In the genomic region with DNA sequence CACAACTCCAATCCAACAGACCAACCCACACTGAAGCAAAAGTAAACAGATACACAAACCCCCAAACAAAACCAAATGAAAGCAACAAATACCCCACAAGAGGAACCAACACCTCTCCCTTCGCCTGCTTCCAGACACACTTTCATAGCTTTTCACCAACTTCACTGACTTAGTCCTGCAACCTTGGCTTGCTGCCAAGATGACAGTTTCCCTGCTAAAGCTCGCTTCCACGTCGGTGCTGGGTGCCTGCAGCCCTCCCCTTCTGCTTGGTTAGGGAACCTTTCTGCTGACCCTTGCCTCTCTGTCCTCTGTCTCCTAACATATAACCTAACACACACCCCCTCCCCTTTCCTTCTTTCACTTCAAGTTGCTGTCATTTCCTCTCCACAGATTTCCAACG, we compare ENCODE assay signal across 8 mouse cellular contexts. TPM values are rescaled to one million over a fixed set of nuclear protein-coding genes. Genes with fewer than 3 reads are reported as not detected.
DNase-seq lines count a peak whose midpoint lies in the region; ATAC-seq and TF ChIP-seq lines count a peak whose summit lies in the region.

No protein-coding gene starts in this region.

- peak in 1 of 2 experiments; percentile 18 for DNase-seq in heart, adult 2 months
- DNase-seq in heart, postnatal 25 days (ENCODE audit: low spot score) = no peak
- DNase-seq in ES-CJ7 (ENCODE audit: low read depth, low spot score) = peak; percentile 14
- DNase-seq in cerebellum, postnatal 14 days = peak; percentile 24 to 42
- peak; percentile 15 to 34 for DNase-seq in heart, postnatal 10 days
- no peak for DNase-seq in limb, embryonic 11.5 days (ENCODE audit: low spot score)
- no peak for DNase-seq in embryo, embryonic 10 days (ENCODE audit: low spot score)

- H3K4me3 ChIP-seq in heart, adult 2 months = peak overlapping the region; percentile 98
- peak overlapping the region; percentile 95; the same call in 1 of the 2 replicates for H3K4me3 ChIP-seq in limb, embryonic 11.5 days (ENCODE audit: low read depth, low read length)
- peak overlapping the region; percentile 99 for H3K4me3 ChIP-seq in midbrain, embryonic 13.5 days (replicated peaks)

- intact Hi-C loops in heart, adult 2 months (cut with DNase I) = no loop called here
- intact Hi-C loops in heart, postnatal 25 days (cut with DNase I) = loop anchor here (5.0 kb wide), 1 partner anchor 135 kb away; a partner anchor contains a TSS
- intact Hi-C loops in heart, postnatal 10 days (cut with DNase I) = loop anchor here (5.0 kb wide), 1 partner anchor 135 kb away; a partner anchor contains a TSS

- H3K79me2 ChIP-seq in heart, adult 2 months (replicated peaks; ENCODE audit: control insufficient read depth, insufficient read depth, low read length) = no peaks in the 10 kb centered on the region

- H3K9ac ChIP-seq in heart, adult 2 months (ENCODE audit: low read depth, low read length) = no peak overlapping the region
- no peak overlapping the region for H3K9ac ChIP-seq in limb, embryonic 11.5 days (ENCODE audit: low read length)
- peak overlapping the region; percentile 96 for H3K9ac ChIP-seq in midbrain, embryonic 13.5 days (replicated peaks)

- 4% methylated on average over 5 of the region's 5 CpGs for WGBS in heart, adult 2 months
- 45% methylated on average over 5 of the region's 5 CpGs for WGBS in limb, embryonic 11.5 days
- WGBS in midbrain, embryonic 13.5 days = 52% methylated on average over 5 of the region's 5 CpGs

- no peak for TF ChIP-seq POLR2A in heart, adult 2 months (IDR thresholded peaks at IDR 0.05; ENCODE audit: insufficient read depth, low read depth, low read length)

- ATAC-seq in limb, embryonic 11.5 days (ENCODE audit: insufficient number of reproducible peaks, low FRiP score, low TSS enrichment, low read depth) = no peak
- ATAC-seq in midbrain, embryonic 13.5 days = no peak

- peaks cover 3% of the 10 kb centered on the region for H3K36me3 ChIP-seq in heart, adult 2 months (ENCODE audit: control insufficient read depth, insufficient read depth, low read length)
- no peaks in the 10 kb centered on the region for H3K36me3 ChIP-seq in limb, embryonic 11.5 days (ENCODE audit: control insufficient read depth, insufficient read depth, low read length)
- peaks cover 4% of the 10 kb centered on the region for H3K36me3 ChIP-seq in midbrain, embryonic 13.5 days

- no peak overlapping the region for H3K27ac ChIP-seq in heart, adult 2 months
- no peak overlapping the region for H3K27ac ChIP-seq in limb, embryonic 11.5 days (replicated peaks; ENCODE audit: low read depth, low read length)
- no peak overlapping the region for H3K27ac ChIP-seq in midbrain, embryonic 13.5 days

- H3K4me2 ChIP-seq in limb, embryonic 11.5 days (ENCODE audit: low read depth, severe bottlenecking) = peak overlapping the region; percentile 69
- peak overlapping the region; percentile 94 for H3K4me2 ChIP-seq in midbrain, embryonic 13.5 days (replicated peaks)

- no peak for TF ChIP-seq EP300 in heart, adult 2 months (IDR thresholded peaks at IDR 0.05; ENCODE audit: insufficient read depth, low read depth, low read length)

- no peaks in the 10 kb centered on the region for H3K27me3 ChIP-seq in heart, adult 2 months (ENCODE audit: control insufficient read depth, insufficient read depth, low read length)
- no peaks in the 10 kb centered on the region for H3K27me3 ChIP-seq in limb, embryonic 11.5 days (ENCODE audit: control insufficient read depth, insufficient read depth, low read length)
- no peaks in the 10 kb centered on the region for H3K27me3 ChIP-seq in midbrain, embryonic 13.5 days

- TF ChIP-seq CTCF in heart, adult 2 months (IDR thresholded peaks at IDR 0.05) = no peak

- H3K9me3 ChIP-seq in limb, embryonic 11.5 days (ENCODE audit: control insufficient read depth, low read length) = no peaks in the 10 kb centered on the region
- no peaks in the 10 kb centered on the region for H3K9me3 ChIP-seq in midbrain, embryonic 13.5 days

- H3K4me1 ChIP-seq in heart, adult 2 months (ENCODE audit: control insufficient read depth, insufficient read depth, low read length) = no peaks in the 10 kb centered on the region; the same call in 1 of the 2 replicates
- H3K4me1 ChIP-seq in limb, embryonic 11.5 days (ENCODE audit: control insufficient read depth, insufficient read depth, low read length) = peaks cover 7% of the 10 kb centered on the region; the same call in 1 of the 2 replicates
- H3K4me1 ChIP-seq in midbrain, embryonic 13.5 days (replicated peaks) = peaks cover 24% of the 10 kb centered on the region

RNA-seq across cellular contexts. Expression of a gene that starts 1.4 kb away (rescaled TPM):
- total RNA-seq in heart, adult 2 months (2021) = 10 to 100 TPM; 17.8 to 18.8 TPM
- polyA plus RNA-seq in heart, adult 2 months (2012; rRNA removed) = 2.8 and 4.9 TPM in 2 replicates
- 10 to 100 TPM; 17.4 to 18.1 TPM for total RNA-seq in heart, postnatal 25 days (2021)
- total RNA-seq in heart, postnatal 10 days (2021) = 10 to 100 TPM; 16.7 to 19.6 TPM
- polyA plus RNA-seq in limb, embryonic 11.5 days (2014; fragmentation: Nextera tagmentation; extraction: Ambion mirVana) = 24.2 and 26.4 TPM in 2 replicates
- polyA plus RNA-seq in midbrain, embryonic 13.5 days (2015; fragmentation: Nextera tagmentation; extraction: Ambion mirVana) = 29.9 and 31.8 TPM in 2 replicates

Comparison
In these comparisons a context has a peak if more than half of its experiments do, and no peak if none do; other contexts are left out.
1. DNase-seq: peak in ES-CJ7 (single experiment), cerebellum, postnatal 14 days (2 of 2) and heart, postnatal 10 days (2 of 2); none in heart, postnatal 25 days (single experiment), limb, embryonic 11.5 days (single experiment) and embryo, embryonic 10 days (single experiment).
2. Peak in every context shown above with its lines, with median percentiles within 50 percentile points of each other: H3K4me3 ChIP-seq.